Mouse (Mus musculus): Measurements from ENCODE around the gene Gys1.

GRCm38 (mm10) chr7:45457204-45458060, 22.8 kb downstream of the Gys1 start:
- TF ChIP-seq CTCF (IDR thresholded peaks at IDR 0.05; ENCODE audit: low read depth, low read length), result no peak
- TF ChIP-seq POLR2AphosphoS5 (IDR thresholded peaks at IDR 0.05; ENCODE audit: insufficient replicate concordance, low read depth, low read length), result peak; percentile 90; the same call in 1 of the 2 replicates
- no peak for TF ChIP-seq TAL1 (conservative IDR thresholded peaks at IDR 0.05; ENCODE audit: low read depth, low read length)
